Mouse (Mus musculus) ovary, postnatal 10 days (tissue): ENCODE results near the gene Kazn.
A peak's percentile ranks its signal among the peaks of the same experiment; 100 is the strongest.

Experiments
- DNase-seq: peaks from one replicate; pipeline ENCODE4 v3.0.0; 2022; ENCODE audit warnings: low spot score

Gene Kazn

DNA sequence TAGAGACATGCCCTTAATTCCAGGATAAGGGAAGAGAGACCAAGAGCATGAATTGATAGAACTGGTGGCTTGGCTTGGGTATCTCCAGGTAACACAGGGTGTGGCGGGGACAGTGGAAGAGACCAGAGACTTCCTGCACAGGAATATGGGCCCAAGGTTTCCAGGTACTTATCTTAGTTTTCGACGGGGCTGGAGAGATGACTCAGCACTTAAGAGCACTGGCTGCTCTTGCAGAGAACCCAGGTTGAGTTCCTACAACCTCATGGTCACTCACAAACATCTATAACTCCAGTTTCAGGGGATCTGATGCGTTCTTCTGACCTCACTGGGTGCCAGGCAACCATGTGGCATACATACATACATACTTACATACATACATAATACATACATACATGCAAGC is 3.0 kb upstream of the Kazn start:
- no peak for DNase-seq

DNA sequence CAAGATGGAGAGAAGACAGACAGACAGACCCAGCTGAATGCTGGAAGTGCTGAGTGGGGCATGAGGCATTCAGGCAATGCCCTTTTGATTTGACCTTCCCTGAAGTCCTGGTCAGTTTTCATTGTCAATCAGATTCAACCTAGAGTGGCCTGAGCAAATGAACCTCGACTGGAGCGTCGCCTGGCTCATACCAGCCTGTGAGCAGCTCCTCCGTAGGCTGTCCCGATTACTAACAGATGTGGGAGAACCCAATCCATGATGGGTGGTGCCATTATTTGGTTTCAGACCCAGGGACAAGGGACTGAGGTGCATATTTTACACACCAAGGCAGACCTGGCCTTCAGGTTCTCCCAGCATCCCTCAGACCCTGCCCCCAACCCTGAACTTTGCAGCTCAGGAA is 1.7 kb upstream of the Kazn start:
- no peak for DNase-seq

GRCm38 (mm10) chr4:142238486-142239239 is 538 bp downstream of the Kazn start:
- DNase-seq: peak; percentile 44

DNA sequence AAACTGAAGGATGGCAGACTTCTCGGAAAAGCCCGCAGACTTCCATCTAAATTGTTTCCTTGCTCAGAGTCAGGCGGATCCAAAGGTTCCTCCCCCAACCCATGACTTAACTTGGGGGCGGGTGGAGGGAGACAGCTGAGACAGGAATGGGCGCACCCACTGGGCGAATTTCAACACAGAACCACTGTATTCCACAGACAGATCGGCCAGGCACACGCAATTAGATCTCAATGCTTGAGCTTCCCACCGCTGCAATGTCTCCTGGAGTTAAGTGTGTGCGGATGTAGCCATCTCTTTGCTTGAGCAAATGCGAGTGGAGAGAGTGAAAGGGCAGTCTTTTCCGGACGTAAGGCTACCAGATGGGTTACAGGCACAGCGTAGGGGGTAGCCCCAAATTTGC is 1.2 kb downstream of the Kazn start:
- DNase-seq: no peak

DNA sequence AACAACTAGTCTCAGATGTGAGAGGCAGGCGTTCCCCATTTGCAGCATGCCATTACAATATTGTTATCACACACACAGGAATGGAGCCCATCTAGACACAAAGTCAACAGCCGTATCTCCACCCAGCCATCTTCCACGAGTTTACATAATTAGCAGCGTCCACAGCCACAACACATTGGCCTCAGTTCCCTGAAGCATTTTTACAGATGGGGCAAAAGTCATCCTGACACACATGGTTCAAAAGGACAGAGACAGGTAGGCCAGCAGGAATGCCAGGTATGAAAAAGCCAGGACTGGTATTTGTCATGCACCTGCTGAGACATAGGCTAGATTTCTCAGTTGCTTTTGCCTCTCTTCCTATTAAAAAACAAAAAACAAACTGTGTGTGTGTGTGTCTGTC is 2.5 kb downstream of the Kazn start:
- DNase-seq: no peak

GRCm38 (mm10) chr4:142235426-142235825 is 3.8 kb downstream of the Kazn start:
- no peak for DNase-seq

DNA sequence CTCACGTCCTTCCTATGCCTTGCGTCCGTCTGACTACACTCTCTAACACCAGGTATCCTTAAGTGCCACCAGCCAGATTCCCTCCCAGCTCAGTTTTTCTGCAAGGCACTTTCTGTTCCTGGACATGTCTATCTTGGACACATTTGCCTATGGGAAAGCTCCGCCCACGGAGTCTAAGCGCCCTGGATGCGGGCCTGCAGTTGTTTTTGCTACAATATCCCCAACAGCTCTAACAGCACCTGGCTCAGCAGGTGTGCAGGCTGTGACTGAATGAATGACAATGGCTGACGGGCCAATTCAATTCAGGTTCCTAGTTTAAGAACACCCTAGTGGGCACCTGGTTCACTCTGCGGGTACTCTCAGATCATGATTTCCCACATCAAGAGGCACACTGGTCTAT is 4.4 kb downstream of the Kazn start:
- no peak for DNase-seq

DNA sequence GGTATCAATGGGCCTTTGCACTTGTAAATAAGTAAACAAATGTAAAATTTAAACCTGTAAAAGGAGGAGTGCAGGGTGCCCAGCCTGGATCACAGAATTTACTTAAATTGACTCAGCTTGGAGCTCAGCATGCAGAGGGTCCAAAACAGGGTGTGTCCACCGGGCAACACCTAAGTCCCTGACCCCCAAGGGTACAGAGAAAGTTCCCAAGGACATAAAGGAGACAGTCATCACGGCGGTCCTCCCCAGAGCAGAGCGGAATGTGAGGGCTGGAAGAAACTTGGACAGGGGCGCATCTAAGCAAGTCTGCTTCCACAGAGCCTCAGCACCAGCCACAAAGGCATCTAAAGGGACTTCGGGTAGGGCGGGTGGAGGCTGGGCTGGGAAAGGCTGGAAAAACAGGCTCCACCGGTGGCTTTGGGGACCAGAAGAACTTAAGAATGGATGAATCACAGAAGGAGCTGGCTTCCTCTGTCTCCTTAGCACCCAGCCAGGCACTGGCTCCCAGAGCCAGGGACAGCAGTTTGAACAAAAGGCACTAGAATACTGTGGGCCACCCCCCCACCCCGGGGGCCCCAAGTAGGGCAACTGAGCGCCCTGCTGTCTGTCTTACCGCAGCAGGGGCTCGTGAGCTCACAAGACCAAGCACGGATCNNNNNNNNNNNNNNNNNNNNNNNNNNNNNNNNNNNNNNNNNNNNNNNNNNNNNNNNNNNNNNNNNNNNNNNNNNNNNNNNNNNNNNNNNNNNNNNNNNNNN is 10.2 kb downstream of the Kazn start:
- DNase-seq: no peak

GRCm38 (mm10) chr4:142223898-142224645 is 15.1 kb downstream of the Kazn start:
- DNase-seq: no peak

DNA sequence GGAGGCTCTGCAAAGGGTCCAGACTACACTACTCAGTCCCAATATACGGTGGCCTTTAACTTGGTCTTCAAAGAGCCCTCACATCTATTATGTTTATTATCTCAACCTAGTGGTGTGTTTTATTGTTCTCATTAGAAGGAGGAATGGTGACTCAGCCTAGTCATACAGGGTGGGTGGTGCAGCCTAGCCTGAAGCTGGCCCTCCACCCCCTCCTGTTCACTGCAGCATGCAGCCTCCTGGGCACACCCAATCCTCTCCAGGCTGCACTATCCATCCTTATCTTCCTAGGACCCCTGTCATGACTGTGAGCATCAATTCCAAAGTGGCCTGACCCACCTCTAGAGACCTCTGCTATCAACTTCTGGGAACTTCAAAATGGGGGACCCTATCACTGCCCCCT is 16.8 kb downstream of the Kazn start:
- DNase-seq: no peak

DNA sequence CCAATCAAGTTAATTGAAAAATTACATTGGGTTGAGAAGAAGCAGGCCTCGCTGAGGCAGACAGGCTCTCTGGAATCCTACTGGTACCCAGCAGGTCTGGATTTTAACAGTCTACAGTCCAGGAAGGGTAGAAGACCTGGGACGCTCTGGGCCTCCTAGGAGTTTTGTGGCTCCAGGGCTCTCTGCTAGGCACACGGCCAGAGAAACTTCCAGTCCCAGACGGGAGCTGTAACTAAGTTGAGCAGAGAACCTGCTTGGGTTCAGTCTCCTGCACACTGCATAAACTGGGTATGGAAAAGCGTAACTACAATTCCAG is 17.5 kb downstream of the Kazn start:
- no peak for DNase-seq

DNA sequence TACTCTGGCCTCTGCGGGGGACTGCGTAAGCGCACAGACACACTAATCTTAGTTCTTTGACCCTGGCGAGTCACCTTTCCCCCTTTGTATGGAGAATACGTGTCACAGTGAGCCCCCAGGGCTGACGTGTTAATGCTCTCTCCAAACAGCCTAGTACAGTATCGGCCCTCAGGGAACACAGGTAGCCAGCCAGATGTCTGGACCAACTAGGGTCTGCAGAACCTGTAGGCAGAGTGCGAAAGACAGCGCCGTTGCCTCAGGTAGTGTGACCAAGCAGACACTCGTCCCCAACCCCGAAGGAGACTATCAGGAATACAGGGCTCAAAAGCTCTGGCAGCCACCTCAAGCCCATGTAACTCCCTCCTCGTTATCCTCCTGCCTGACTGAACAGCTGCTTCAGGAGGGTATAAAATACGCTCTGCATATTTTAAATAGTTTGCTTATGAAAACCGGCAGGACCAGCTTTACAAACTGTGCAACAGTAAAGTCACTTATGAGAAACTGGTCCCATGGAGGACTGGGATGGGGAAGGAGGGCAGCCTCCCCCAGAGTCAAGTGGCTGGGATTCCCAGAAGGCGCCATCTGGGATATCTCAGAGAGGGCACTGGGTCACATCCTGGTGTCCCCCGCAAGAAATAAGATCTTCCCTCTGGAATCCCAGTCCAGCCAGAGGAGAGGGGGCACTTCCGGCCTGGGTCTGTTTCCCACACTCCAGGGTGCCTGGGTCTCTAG is 18.0 kb downstream of the Kazn start:
- no peak for DNase-seq

DNA sequence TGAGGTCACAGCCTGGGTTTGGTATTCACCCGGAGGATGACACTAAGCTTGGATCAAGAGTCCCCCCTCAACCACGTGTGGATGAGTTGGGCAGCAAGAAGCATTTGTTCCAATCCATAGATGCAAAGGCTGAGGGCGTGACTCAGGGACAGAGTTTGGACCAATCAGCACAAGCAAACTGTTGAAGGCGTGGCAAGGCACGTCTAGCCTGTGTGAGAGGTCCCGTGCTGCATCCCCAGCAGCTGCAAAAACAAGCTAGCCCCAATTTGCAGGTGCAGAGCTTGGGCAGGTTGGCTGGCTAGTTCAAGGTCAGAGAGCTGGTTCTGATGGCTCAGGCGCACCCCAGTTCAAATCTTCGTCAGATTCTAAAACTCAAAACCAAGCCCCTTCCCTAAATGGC is 20.2 kb downstream of the Kazn start:
- DNase-seq: no peak

DNA sequence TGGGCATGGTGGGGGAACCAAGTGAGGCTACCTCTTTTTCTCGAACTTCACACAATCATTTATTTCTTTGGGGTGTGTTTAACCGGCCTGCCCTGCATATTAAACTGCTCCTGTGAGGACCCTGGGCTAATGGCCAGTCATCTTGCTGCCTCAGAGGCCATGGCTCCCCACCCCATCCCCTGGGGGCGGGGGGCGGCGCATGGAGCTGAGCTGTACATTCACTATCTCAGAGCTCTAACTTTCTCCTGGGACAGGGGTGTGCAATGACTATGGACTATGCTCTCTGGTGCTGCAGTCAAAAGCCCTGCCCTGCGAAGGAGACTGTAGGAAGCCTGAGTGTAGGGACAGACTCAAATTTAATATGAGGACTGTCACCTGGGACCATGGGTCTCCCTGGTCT is 22.2 kb downstream of the Kazn start:
- no peak for DNase-seq

DNA sequence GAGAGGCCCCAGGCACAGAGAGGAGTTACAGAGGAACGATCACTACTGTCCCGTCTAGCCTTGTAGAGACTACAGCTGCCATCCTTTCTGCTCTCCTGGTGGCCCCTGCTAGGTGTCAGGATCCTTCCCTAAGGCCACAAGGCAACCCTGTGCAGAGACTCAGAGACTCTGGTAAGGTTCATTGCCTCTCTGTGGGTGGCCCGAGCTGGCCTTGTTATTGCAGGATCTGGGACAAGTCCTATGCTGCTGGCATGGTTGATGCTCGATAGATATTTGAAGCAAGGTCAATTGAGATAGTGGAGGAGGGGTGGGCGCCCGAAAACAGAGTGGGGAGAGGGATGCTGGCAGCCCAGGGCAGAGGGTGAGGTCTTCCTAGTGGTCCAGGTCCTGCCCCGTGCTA is 23.4 kb downstream of the Kazn start:
- no peak for DNase-seq

GRCm38 (mm10) chr4:142214532-142214931 is 24.7 kb downstream of the Kazn start:
- no peak for DNase-seq

DNA sequence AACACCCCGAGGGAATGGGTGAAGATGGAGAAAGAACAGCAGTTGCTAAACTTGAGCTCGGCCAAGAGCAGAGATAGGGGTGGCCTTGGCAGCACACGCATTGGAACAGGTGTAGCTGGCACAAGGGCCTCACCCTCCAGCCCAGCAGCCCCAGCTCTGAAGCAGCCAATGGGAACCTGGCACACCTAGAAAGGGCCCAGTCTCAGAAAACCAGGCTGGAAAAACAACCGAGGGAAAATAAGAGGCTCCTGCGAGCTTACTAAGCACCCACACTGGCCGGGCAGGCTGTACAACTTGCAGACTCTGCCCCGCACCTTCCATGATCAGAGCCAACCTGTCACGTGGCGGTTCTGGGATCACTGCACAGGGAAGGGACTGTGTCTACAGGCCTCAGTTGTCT is 26.8 kb downstream of the Kazn start:
- DNase-seq: no peak

DNA sequence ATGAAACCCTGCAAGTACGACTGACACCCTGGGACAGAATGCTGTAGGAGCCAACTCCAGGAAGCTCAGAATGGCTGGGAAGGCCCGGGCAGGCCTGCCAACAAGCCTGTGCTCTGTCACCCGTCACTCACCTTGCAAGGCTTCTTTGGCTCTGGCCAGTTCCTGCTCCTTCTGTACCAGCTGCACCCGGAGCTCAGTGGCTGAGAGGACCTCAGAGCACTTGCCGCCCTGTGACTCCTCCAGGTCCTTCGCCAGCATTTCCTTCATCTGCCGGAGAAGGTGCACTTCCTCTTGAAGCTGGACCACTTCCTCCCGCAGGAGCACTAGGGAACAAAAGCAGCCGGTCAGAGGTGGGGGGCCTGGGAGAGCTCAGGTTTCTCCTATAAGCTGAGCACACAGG is 29.3 kb downstream of the Kazn start:
- DNase-seq: no peak

DNA sequence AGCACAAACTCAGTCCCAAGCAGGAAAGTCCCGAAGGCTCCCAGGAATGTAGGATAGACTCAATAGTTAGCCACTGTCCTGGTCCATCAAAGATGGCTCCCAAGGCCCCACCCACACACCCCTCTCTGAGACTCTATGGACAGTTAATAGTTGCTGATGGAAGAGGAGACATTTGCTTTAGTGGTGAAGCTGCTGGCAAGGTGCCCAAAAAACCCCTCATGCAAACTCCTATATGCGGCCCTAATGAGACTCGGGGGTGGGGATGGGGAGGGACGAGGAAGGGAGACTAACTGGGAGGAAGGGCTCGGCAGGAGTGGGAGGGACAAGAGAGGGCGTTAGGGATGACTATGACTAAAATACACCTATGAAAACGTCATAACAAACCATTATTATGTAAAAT is 29.7 kb downstream of the Kazn start:
- DNase-seq: no peak

GRCm38 (mm10) chr4:142205693-142206092 is 33.5 kb downstream of the Kazn start:
- DNase-seq: no peak

DNA sequence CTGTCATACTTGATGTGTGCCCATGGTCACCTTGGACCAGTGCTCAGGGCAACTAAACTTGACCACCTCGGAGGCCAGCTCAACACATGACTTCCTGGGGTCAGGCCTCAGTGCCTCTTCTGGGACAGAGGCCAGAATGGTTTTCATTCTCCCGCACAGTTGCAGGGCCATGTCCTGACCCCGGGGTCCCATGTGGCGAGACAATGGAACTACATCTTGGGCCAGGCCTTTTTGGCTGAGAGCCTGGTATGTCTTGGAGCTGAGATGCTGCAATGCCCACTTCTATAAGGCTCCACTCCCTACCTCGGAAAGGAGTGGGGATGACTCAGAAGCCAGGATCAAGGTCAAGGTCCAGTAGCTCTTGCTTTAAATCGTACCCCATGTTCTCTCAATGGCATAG is 42.6 kb downstream of the Kazn start:
- DNase-seq: no peak

DNA sequence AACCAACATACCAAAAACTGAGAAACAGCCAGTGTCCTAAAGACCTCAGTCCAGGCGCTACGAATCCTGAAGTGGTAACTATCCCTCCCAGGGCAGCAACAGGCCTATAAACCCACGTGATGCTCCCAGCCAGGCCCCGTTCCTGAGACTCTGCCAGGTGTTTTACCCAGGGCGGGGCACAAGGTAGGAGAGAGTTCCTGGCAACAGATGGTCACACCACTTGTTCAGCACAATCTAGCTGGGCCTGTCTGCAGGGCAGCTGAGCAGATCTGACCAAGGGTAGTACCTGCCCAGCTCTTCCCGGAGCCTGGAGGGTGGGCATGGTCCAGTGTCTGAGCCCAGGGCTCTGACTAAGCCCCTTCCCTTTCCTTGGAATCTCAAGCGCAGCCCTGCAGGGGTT is 45.4 kb downstream of the Kazn start:
- DNase-seq: no peak

DNA sequence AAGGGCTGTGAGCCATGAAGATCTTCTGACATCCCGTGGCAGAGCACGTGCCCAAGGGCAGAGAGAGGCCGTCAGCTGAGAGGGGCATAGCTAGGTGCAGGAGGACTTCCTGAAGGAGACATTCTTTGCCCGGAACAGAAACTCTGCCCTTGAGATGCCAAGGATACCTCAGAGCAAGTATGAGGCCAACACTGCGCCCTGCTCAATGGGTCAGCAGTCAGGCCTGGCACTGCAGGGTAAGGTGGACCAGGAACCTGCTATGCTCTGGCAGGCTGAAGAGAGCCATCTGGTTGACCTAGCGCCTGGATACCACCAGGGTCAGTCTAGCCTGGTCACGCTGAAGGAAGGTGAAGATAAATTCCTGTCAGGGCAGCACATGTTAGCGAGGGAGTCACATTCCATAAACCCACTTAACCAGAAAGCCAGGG is 46.0 kb downstream of the Kazn start:
- no peak for DNase-seq
